Mouse (Mus musculus) kidney, adult 8-10 months (tissue): Measurements from ENCODE around the gene Adgrl4.
A peak's percentile ranks its signal among the peaks of the same experiment; 100 is the strongest.

ENCODE experiments used
- DNase-seq, 2 experiments: peaks; one replicate each; pipeline ENCODE4 v3.0.0; 2022

Adgrl4 gene

DNA sequence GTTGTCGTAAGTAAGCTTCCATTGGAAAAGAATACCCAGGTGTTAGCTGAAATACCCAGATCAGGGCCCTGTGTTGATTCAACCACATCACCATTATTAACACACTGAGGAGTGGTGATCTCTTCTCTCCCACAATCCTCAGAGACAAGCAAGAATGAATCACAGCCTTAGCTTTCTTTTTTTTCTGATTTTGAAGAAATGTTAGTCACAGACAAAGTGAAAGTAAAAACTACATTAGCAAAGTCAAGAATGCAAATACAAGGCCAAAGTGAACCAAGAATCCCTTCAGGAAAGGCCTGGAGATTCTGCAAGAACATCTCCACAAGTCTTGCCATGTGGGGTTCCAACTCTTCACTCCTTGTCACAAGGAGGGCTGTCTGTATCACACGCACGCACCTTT, 67.9 kb downstream of the Adgrl4 start:
- no peak for DNase-seq

DNA sequence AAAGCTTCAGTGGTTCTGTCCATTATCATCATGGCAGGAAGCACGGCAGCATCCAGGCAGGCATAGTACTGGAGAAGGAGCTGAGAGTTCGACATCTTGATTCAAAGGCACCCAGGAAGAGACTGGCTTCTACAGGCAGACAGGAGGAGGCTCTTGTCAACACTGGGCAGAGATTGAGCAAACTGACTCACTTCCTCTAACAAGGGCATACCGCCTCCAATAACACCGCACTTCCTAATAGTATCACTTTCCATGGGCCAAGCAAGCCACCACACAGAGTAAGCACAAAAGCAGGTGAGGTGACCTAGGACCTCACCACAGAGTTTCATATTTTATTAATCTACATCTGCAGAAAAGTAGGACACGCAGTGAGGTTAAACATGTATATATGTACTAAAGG, 73.5 kb downstream of the Adgrl4 start:
- no peak for DNase-seq

DNA sequence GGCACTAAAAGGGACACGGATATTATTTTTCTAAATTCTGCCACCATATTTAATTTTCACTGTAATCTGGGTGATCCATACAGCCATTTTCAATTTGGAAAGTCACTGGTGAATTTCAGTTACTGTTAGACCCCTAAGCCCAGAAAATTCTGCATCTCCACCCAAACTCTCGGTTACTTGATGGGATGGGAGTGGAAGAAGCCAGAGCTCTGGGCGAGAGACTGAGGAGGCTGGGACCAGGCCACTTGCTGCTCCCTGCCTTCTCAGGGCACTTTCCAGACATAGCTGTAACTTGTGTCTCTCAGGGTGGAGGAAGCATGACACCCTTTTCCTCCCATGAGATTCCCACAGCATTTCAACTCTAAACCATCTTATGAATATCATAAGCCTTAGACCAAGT, 109.5 kb downstream of the Adgrl4 start:
- DNase-seq: no peak

DNA sequence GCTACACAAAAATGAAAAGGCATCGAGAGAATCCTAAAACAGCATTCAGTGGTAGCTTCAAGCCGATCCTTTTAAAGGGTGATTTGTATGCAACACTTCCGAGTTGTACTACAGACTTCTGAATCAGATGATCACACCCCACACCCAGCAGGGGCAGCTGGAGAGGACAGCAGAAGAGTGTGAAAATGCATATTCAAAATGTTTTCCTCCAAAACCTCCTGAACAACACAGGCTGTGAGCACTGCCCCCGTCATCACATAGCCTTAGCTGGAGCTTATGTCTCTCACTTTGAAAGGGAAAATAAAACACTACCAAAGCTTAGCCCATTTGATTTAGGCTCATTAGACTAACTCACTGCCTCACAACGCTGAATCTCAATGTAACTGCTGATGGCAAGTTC, 113.3 kb downstream of the Adgrl4 start:
- no peak for DNase-seq

DNA sequence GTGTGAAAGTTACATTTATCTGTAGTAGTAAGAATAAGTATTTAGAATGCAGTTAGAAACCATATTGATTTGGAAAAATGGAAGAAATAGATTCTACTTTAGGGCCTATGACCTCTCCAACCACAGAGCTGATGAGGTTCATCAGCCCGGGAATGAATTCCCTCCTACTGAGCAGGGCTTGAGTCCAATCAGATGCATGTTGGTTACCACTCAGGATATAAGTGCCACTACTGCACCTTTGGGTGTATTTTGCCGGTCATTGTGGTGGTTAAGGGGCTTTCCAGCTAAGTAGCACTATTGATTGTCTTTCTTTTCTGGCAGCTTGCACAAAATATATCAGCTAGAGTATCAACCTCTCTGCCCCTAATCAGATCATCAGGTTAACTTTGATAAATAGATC, 118.9 kb downstream of the Adgrl4 start:
- no peak for DNase-seq

DNA sequence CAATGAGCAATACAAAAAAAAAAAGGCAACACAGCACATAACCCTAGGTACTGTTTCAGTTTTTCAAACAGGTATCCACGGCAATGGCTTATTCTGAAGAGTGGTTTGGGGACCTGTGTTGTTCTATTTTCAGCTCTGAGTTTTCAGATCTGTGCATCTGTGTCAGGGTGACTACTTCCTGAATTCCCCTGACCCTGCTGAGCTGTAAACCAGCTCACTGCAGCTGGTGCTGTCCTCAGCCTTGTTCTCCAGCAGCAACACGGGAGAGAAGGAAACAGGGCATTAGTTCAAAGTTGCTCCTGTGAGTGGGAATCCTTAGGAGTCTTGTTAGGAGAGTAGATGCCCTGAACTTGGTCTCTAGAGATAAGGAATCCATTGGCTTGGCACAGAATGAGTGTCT, 119.4 kb downstream of the Adgrl4 start:
- DNase-seq: no peak

DNA sequence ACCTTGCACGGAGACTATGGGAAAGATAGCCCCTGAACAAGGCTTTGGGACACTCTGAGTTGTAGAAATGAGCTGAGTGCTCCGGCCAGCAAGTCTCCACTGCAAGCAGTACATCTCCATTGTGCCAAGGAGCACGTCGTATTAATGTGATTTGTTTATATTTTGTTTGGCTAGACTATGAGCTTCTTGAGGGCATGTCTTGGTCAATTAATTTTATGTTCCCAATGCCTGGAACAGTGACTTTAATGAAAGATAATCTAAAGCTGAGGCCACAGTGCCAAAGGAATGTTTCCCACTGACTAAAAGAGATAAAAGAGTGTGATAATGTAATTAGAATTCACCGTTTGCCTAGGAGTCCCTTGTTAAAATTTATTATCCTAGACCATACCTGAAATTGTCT, 119.9 kb downstream of the Adgrl4 start:
- no peak for DNase-seq

DNA sequence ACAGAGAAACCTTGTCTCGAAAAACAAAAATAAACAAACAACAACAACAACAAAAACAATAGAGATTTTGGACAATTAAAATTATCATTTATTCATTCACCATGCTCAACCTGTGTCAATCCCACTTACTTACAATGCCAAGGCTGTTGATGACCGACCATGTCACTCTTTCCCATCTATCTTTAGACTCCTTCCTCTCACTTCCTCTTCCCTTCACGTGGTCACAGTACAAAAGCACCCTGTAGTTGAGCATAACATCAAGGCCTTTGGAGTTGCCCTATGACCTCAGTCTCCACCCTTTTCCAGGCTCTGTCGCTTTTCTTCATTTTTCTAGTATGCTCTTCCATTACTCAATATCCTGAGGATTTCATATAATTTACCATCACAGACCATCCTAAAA, 120.7 kb downstream of the Adgrl4 start:
- no peak for DNase-seq

DNA sequence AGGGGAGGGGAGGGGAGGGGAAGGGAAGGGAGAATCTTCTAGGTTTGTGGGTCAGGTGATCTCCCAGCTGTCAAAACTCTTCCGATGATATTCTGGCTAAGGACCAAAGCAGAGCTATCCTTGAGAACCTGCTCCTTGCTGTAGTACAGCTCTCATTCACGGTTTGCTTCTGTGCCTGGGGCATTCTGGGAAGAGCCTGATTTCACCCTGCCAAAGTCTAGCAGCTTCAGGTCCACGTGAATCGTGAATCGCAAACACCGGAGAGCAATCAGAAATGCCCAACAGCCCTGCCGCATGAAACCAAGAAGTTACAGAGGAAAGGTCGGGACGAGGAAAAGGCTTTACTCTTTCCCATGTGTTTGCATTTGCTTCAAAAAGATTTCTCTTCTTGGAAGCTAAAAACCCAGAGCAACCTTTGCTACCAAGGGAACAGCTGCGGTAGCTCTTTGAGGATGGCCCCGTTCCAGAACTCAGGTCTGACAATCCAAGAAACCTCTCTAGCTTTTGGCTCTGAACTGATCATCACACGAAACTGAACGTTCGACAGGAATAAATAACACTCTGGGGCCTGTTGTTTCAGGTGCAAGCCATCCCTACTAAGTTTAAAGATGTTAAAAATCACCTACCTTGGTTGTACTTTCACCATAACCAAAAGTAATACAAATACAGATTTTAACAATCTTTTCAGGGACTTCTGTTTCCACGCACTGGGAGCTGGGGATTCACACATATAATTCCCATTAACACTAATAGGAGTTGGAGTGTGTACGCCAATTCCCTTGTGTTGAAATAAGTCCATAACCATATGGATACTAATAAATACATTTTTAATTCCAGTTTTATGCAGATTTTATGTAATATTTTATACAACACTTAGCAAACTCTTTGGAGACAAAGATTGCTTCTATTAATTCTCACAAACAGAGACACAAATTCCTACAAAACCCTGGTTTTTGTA, 128.3 kb downstream of the Adgrl4 start:
- DNase-seq: no peak

DNA sequence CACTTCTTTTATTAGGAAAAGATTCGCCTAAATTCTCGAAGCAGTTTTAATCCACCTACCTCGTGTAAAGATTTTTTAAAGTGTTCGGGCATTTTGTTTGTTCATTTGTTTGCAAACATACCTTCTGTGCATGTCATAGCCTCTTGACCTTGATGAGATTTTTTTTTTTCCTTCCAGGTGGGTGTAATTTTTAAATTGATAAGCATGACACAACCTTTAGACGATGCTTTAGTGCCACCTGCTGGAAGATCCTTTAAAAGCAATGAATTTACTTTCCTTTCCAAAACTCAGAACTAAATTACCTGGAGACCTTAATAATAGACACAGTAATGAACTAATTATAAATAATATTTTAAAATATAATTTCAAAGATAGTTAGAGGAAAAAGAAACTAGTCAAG, 128.9 kb downstream of the Adgrl4 start:
- no peak for DNase-seq

DNA sequence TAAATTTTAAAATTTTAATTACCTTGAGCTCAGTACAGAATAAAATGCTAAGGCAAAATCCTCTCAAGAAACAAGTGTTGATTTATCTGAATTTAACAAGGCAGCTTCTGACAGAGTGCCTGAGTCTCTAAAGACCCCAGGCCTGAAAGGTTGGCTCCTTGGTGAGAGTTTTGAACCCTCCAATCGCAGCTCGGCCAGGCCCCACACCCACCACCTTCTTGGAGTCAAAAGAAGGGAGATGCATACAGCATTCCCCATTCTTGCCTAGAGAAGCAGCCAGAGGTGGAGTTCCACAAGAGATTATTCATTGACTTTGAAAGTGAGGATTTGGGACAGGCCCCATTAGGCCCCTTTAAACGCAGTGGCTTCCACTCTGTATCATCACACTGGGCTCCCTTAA, 129.9 kb downstream of the Adgrl4 start:
- no peak for DNase-seq

DNA sequence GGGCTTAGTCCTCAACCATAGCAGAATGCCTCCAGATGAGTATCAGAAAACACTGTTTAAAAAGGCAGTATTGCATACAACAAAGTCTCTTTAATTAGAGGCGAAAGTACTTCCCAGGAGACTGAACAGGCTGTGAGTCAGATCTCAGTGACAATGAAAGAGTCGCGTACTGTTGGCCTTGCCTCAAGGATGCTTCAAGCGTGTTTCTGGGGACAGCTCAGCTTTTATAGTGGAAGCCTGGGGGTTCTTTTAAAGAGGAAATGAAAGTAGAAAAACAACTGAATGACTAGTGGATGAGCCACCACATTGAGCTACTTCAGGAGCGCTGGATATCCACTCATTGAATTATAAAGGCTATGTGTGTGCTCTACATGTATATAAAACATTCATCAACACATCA, 134.4 kb downstream of the Adgrl4 start:
- no peak for DNase-seq

DNA sequence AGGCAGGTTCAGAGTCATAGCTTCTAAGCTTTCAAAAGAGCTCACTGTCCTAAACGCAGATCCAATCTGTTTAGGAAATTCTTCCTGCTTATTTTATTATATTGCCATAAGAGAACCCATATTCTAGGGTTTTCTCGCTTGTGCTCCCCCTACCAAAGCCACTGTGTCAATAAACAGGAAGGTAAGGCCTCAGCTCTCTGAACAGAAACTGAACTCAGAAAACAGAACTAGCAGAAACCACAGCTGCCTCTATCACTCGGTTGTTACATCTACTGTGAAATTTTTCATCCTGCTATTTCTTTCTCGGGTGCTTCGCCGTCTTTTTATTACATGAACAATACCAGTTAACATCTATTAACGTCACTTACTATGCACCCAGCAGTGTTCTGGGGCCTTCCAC, 137.6 kb downstream of the Adgrl4 start:
- DNase-seq: no peak

DNA sequence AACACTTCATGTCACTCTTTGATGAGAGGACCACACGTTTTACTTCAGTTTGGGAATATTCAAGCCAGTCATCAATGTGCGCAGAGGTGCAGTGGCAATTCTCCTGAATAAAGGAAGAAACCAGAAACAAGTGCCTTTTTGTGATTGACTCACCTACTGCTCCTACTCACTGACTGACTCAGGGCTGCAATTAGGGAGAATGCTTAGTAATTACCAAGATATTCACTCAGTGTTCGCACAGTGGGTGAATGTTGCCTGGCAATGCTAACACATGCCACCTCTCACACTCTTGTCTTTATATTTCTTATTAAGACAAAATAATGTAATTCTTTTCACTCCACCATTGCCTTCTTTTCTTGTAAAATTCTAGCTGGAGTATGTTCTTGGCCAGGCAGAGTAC, 138.5 kb downstream of the Adgrl4 start:
- no peak for DNase-seq

DNA sequence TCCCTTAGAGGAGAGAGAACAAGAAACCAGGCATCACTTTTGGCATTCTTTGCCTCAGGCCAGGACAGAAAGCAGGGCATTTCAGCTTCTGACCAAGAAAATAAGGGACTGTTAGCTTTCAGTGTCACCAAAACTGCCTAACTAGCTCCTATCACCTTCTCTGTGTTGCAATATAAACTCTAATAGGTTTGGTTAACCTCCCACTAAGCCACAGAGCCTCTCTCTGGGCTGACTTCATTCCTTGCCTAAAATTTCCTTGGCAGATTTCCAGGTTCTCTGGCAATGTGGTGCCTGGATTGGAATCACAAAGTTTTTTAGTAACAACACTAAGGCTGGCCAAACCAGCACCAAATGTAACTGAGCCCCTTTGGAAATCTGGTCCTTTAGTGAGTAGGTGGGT, 154.2 kb downstream of the Adgrl4 start:
- DNase-seq: peak in 1 of 2 experiments; percentile 2
